Mouse (Mus musculus) liver, embryonic 13.5 days (tissue): ENCODE measurements around the gene B4galt2. TPM values are rescaled to one million over a fixed set of nuclear protein-coding genes. Genes with fewer than 3 reads are reported as not detected.

Experiments used
- ATAC-seq: fragments of 200-750 bp; cut with Nextera tagmentation; 2 replicates; pipeline ENCODE4 v1.8.0; 2017; ENCODE audit warnings: low read depth, mild to moderate bottlenecking, moderate number of reproducible peaks, moderate library complexity
- DNase-seq: peaks from one replicate; pipeline ENCODE4 v3.0.0; 2022
- H3K27ac ChIP-seq: fragments of 300-500 bp; sonication (generic); 2 replicates; pipeline ENCODE4 v1.5.1; 2015; ENCODE audit warnings: moderate library complexity, mild to moderate bottlenecking, inconsistent platforms
- H3K27me3 ChIP-seq: fragments of 300-500 bp; sonication (generic); 2 replicates; pipeline ENCODE4 v1.6.1; 2015; ENCODE audit warnings: mild to moderate bottlenecking, inconsistent platforms
- H3K36me3 ChIP-seq: fragments of 300-500 bp; sonication (generic); 2 replicates; pipeline ENCODE4 v1.6.1; 2015; ENCODE audit warnings: mild to moderate bottlenecking, inconsistent platforms
- H3K4me1 ChIP-seq: fragments of 300-500 bp; sonication (generic); replicated peaks from 2 replicates; pipeline ENCODE4 v1.6.1; 2015; ENCODE audit warnings: inconsistent platforms
- H3K4me2 ChIP-seq: fragments of 300-500 bp; sonication (generic); 2 replicates; pipeline ENCODE4 v1.6.1; 2015; ENCODE audit warnings: inconsistent platforms, mild to moderate bottlenecking, moderate library complexity
- H3K4me3 ChIP-seq: fragments of 300-500 bp; sonication (generic); replicated peaks from 2 replicates; pipeline ENCODE4 v1.5.1; 2015; ENCODE audit warnings: mild to moderate bottlenecking, inconsistent platforms
- H3K9ac ChIP-seq: fragments of 300-500 bp; sonication (generic); 2 replicates; pipeline ENCODE4 v1.6.1; 2015; ENCODE audit warnings: mild to moderate bottlenecking, inconsistent platforms
- H3K9me3 ChIP-seq: fragments of 300-500 bp; sonication (generic); replicated peaks from 2 replicates; pipeline ENCODE4 v1.6.1; 2016; ENCODE audit warnings: inconsistent platforms
- WGBS: fragments of 180-500 bp; shearing (Covaris S2); methylation state at CpG from one replicate; pipeline ENCODE4 v1.1.7; 2015; ENCODE audit not compliant: insufficient replicate concordance; 5-methylcytosine and 5-hydroxymethylcytosine counted together
- polyA plus RNA-seq: library from polyadenylated mRNA; unstranded; fragments of >200 nt; fragmentation: Nextera tagmentation; extraction: Ambion mirVana; gene quantifications from 2 replicates; pipeline ENCODE4 v1.2.1, GENCODE M21; 2015

B4galt2 gene
- polyA plus RNA-seq, 1 experiment from 2014 or later, result 1.9 TPM

DNA sequence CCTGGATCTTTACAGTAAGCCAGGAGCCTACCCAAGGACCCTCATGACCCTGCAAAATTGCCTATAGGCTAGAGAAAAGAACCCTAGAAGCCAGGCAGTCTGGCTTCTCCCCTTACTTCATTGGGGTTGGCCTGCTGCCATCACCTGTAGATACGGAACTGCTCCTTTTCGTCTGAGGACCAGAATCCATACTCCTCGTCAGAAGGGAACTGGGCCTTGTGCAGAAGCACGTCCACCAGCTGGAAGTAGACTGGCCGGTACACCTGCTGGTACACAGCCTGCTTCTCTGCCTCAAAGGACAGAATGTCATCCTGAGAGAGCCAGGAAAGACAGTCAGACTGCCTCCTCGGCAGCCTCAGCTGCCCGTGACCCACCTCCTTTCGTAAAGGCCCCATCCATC, 21.5 kb upstream of the B4galt2 start:
- Histone ChIP-seq H3K4me1 (peaks cover 15% of the 10 kb centered on the region), H3K9me3 (no peaks in the 10 kb centered on the region), H3K27me3 (no peaks in the 10 kb centered on the region), H3K4me3 (no peak overlapping the region), H3K4me2 (no peak overlapping the region), H3K27ac (no peak overlapping the region), H3K36me3 (peaks cover 84% of the 10 kb centered on the region), H3K9ac (no peak overlapping the region)
- WGBS, result 94% methylated on average over 8 of the region's 8 CpGs
- ATAC-seq (no peak), DNase-seq (no peak)

DNA sequence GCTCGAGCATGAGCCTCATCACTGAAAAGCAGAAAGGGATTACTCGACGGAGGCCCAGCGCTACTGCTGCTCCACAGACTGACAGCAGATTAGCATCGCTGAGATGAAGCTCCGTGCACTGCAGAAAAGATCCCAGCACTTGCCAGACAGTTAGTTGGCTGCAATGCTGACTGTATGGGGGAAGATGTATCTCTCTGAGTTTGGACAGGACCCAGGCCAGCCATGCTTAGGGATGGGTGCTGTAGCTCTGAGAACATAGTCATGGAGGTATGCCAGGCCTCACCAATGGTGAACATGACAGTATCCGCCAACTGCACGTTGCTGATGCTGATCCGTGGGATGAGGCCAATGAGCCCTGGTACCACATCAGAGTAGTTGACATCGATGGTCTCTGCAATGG, 20.8 kb upstream of the B4galt2 start:
- Histone ChIP-seq H3K4me2 (no peak overlapping the region), H3K4me3 (no peak overlapping the region), H3K9me3 (no peaks in the 10 kb centered on the region), H3K4me1 (peaks cover 12% of the 10 kb centered on the region; the same call in 1 of the 2 replicates), H3K27ac (no peak overlapping the region), H3K36me3 (peaks cover 87% of the 10 kb centered on the region), H3K9ac (no peak overlapping the region), H3K27me3 (no peaks in the 10 kb centered on the region)
- WGBS, result 89% methylated on average over 10 of the region's 10 CpGs
- DNase-seq (no peak), ATAC-seq (no peak)

DNA sequence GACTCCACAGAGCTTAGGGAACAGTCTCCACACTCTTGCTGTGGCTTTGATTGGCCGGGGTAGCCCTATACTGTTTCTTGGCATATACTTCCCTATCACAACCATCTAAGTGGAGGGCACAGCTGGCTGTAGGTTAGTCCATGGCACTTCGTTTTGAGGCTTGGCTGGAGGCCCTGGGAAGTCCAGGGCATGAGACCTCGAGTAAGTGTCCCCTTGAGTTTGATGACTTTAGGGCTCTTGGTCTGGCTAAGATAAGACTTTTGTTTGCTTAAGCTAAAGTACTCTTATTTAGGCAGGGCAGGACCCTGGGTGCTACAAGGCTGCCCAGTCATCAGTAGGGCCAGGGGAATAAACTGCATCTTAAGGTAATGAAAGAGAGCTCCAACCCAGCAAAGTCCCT, 14.8 kb upstream of the B4galt2 start:
- no peaks in the 10 kb centered on the region for H3K9me3 ChIP-seq
- DNase-seq, result no peak
- ATAC-seq, result no peak
- no peaks in the 10 kb centered on the region for H3K27me3 ChIP-seq
- no peak overlapping the region for H3K4me3 ChIP-seq
- no peak overlapping the region for H3K4me2 ChIP-seq
- H3K27ac ChIP-seq, result no peak overlapping the region
- H3K36me3 ChIP-seq, result peaks cover 88% of the 10 kb centered on the region
- WGBS, result 71% methylated on average over 3 of the region's 3 CpGs
- H3K9ac ChIP-seq, result no peak overlapping the region
- no peaks in the 10 kb centered on the region for H3K4me1 ChIP-seq

- peaks cover 9% of the 10 kb centered on the region for H3K4me1 ChIP-seq
- 89% methylated on average over 6 of the region's 6 CpGs for WGBS
- H3K36me3 ChIP-seq, result peaks cover 67% of the 10 kb centered on the region
- no peak for ATAC-seq
- no peaks in the 10 kb centered on the region for H3K9me3 ChIP-seq
- no peak overlapping the region for H3K9ac ChIP-seq
- no peak overlapping the region for H3K4me2 ChIP-seq
- H3K27me3 ChIP-seq, result no peaks in the 10 kb centered on the region
- no peak for DNase-seq
- H3K4me3 ChIP-seq, result no peak overlapping the region
- no peak overlapping the region for H3K27ac ChIP-seq
Observed at GRCm38 (mm10) chr4:117896031-117896430, 12.7 kb upstream of the B4galt2 start.

DNA sequence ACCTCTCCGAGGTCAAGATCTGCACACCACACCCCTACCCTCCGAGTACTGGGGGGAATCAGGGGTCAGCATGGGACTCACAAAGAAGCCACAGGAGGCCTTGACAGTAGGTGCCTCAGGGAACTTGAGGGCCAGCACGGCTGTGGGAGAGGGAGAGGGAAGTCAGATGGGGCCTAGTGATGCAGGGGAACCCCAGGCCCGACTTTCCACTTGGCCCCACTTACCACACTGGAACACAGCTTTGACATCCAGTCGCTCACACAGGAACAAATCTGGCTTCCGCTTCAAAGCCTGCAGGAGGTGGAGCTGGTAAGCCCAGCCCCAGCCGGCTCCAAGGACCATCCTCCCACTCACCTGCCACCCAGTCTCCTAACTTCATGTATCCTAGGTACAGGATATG, 12.1 kb upstream of the B4galt2 start:
- no peaks in the 10 kb centered on the region for H3K27me3 ChIP-seq
- no peaks in the 10 kb centered on the region for H3K9me3 ChIP-seq
- H3K9ac ChIP-seq, result no peak overlapping the region
- H3K4me2 ChIP-seq, result no peak overlapping the region
- DNase-seq, result no peak
- H3K36me3 ChIP-seq, result peaks cover 66% of the 10 kb centered on the region
- no peak for ATAC-seq
- peaks cover 15% of the 10 kb centered on the region for H3K4me1 ChIP-seq
- 79% methylated on average over 7 of the region's 7 CpGs for WGBS
- H3K27ac ChIP-seq, result no peak overlapping the region
- no peak overlapping the region for H3K4me3 ChIP-seq

GRCm38 (mm10) chr4:117894601-117895000, 11.3 kb upstream of the B4galt2 start:
- H3K36me3 ChIP-seq, result peaks cover 66% of the 10 kb centered on the region
- no peak overlapping the region for H3K4me2 ChIP-seq
- H3K9ac ChIP-seq, result no peak overlapping the region
- peaks cover 17% of the 10 kb centered on the region for H3K4me1 ChIP-seq
- no peak overlapping the region for H3K27ac ChIP-seq
- 84% methylated on average over 8 of the region's 8 CpGs for WGBS
- no peak overlapping the region for H3K4me3 ChIP-seq
- H3K27me3 ChIP-seq, result no peaks in the 10 kb centered on the region
- DNase-seq, result no peak
- ATAC-seq, result no peak
- no peaks in the 10 kb centered on the region for H3K9me3 ChIP-seq

DNA sequence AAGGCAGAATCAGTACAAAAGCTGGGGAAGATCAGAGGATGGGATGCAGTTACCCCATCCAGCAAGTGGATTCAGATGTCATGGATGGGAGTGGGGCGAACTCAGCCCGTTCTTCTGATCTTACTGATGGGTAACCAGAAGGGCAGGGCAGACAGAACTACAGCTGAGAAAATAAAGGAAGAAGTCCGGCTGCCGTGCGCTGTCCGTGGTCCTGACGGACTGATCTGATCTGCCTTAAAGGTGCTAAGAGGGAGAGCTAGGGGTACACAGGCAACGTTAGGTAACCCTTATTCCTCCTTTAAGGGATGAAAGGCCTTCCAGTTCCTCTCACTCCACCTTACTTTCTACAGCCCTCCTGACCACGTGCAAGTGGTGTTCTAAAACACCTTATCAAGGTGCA, 10.1 kb upstream of the B4galt2 start:
- H3K9ac ChIP-seq, result no peak overlapping the region
- H3K4me3 ChIP-seq, result no peak overlapping the region
- no peak overlapping the region for H3K27ac ChIP-seq
- DNase-seq (peak; percentile 46), ATAC-seq (no peak)
- WGBS, result 31% methylated on average over 9 of the region's 9 CpGs
- H3K9me3 ChIP-seq, result no peaks in the 10 kb centered on the region
- H3K4me1 ChIP-seq, result peaks cover 17% of the 10 kb centered on the region
- no peak overlapping the region for H3K4me2 ChIP-seq
- peaks cover 61% of the 10 kb centered on the region for H3K36me3 ChIP-seq
- H3K27me3 ChIP-seq, result no peaks in the 10 kb centered on the region

- peak within 1 kb of the TSS; percentile 77 for H3K4me2 ChIP-seq
- H3K27ac ChIP-seq, result 0 out of 2 replicates have a peak within 1 kb of the TSS, but pooled peaks have one; percentile 25
- peak within 1 kb of the TSS; percentile 85 for H3K4me3 ChIP-seq
- under 1% methylated on average over 21 of the region's 21 CpGs for WGBS
- peaks cover 49% of the 10 kb centered on the region for H3K36me3 ChIP-seq
- H3K4me1 ChIP-seq, result peaks cover 25% of the 10 kb centered on the region
- H3K9me3 ChIP-seq, result no peaks in the 10 kb centered on the region
- peak; percentile 78 for ATAC-seq
- DNase-seq, result peak; percentile 75
- H3K27me3 ChIP-seq, result no peaks in the 10 kb centered on the region
- H3K9ac ChIP-seq, result peak within 1 kb of the TSS; percentile 70
Observed at GRCm38 (mm10) chr4:117891738-117892161, 8.5 kb upstream of the B4galt2 start, which contains the start of gene Dph2. TSS of gene Dph2 (minus strand) at chr4:117892032.

GRCm38 (mm10) chr4:117890750-117891149, 7.5 kb upstream of the B4galt2 start:
- Histone ChIP-seq H3K4me3 (peak overlapping the region; percentile 85), H3K9ac (peak overlapping the region; percentile 70), H3K27ac (0 out of 2 replicates have a peak overlapping the region, but pooled peaks have one; percentile 25), H3K36me3 (peaks cover 43% of the 10 kb centered on the region), H3K9me3 (no peaks in the 10 kb centered on the region), H3K4me2 (peak overlapping the region; percentile 77), H3K27me3 (no peaks in the 10 kb centered on the region), H3K4me1 (peaks cover 33% of the 10 kb centered on the region)
- DNase-seq (no peak), ATAC-seq (no peak)
- WGBS, result 83% methylated on average over 8 of the region's 8 CpGs

- peaks cover 44% of the 10 kb centered on the region for H3K36me3 ChIP-seq
- H3K27me3 ChIP-seq, result no peaks in the 10 kb centered on the region
- H3K9me3 ChIP-seq, result no peaks in the 10 kb centered on the region
- no peak overlapping the region for H3K4me2 ChIP-seq
- DNase-seq (no peak), ATAC-seq (no peak)
- no peak overlapping the region for H3K27ac ChIP-seq
- peaks cover 40% of the 10 kb centered on the region for H3K4me1 ChIP-seq
- no peak overlapping the region for H3K9ac ChIP-seq
- no peak overlapping the region for H3K4me3 ChIP-seq
- WGBS, result 82% methylated on average over 14 of the region's 14 CpGs
Observed at GRCm38 (mm10) chr4:117890031-117890430, 6.7 kb upstream of the B4galt2 start.

GRCm38 (mm10) chr4:117889471-117889870, 6.2 kb upstream of the B4galt2 start:
- Histone ChIP-seq H3K9ac (no peak overlapping the region), H3K4me2 (no peak overlapping the region), H3K27ac (no peak overlapping the region), H3K36me3 (peaks cover 44% of the 10 kb centered on the region), H3K4me1 (peaks cover 45% of the 10 kb centered on the region), H3K4me3 (no peak overlapping the region), H3K9me3 (no peaks in the 10 kb centered on the region), H3K27me3 (peaks cover under 1% of the 10 kb centered on the region; the same call in 1 of the 2 replicates)
- DNase-seq (no peak), ATAC-seq (no peak)
- 80% methylated on average over 15 of the region's 15 CpGs for WGBS

DNA sequence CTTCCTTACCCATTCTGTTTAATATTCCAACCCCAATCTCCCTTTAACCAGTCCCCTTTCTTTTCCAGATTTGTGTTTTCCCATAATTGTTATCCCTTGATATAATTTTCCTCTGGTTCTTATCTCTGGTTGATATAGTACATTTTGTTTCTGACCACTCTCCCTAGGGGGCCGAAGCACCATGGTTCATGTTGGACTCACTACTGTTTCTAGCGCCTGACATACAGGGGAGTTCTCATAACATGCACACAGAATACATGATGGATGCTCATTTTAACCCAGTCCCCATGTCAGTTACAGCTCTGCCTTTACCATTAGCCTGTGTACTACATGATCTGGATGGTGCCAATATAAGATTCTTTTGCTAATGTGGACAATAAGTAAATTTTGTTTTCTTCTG, 4.6 kb upstream of the B4galt2 start:
- peak overlapping the region; percentile 91 for H3K4me3 ChIP-seq
- peak overlapping the region; percentile 34 for H3K27ac ChIP-seq
- peak overlapping the region; percentile 97; the same call in 1 of the 2 replicates for H3K9ac ChIP-seq
- H3K4me1 ChIP-seq, result peaks cover 61% of the 10 kb centered on the region
- peak overlapping the region; percentile 88 for H3K4me2 ChIP-seq
- no peaks in the 10 kb centered on the region for H3K9me3 ChIP-seq
- DNase-seq (no peak), ATAC-seq (no peak)
- WGBS, result 63% methylated on average over 2 of the region's 2 CpGs
- peaks cover 44% of the 10 kb centered on the region for H3K36me3 ChIP-seq
- H3K27me3 ChIP-seq, result peaks cover 16% of the 10 kb centered on the region
